Mouse (Mus musculus): ENCODE measurements at regions not wholly inside any gene's neighbourhood (a gene's known extent, or its start where the extent isn't known, plus 50 kb on each side); places are given as distances from the start of the nearest gene placed in this dataset.

- TF ChIP-seq POLR2A (IDR thresholded peaks at IDR 0.05; ENCODE audit: borderline replicate concordance, extremely low read depth, insufficient read depth, insufficient read length, poor library complexity, severe bottlenecking): no peak
- TF ChIP-seq CTCF (IDR thresholded peaks at IDR 0.05; ENCODE audit: borderline replicate concordance, extremely low read depth, insufficient read depth, insufficient read length): no peak
Observed at GRCm38 (mm10) chr4:67044038-67044437, 216.7 kb downstream of the Tlr4 start.
